Mouse (Mus musculus) spleen, adult 2 months (tissue): ENCODE results near the gene Prrt1. TPM values are rescaled to one million over a fixed set of nuclear protein-coding genes. Genes with fewer than 3 reads are reported as not detected.

Experiments
- DNase-seq, 2 experiments: peaks; one replicate each; pipeline versions ENCODE4 v3.0.0 to v3.0.0-alpha.2; 2012 to 2021; ENCODE audit warnings: low spot score in 2 of 2, low read depth in 1 of 2
- H3K27ac ChIP-seq: fragments of 200-500 bp; 2 replicates; pipeline ENCODE4 v1.5.1; 2012; ENCODE audit warnings: low read length, inconsistent platforms; ENCODE audit not compliant: insufficient read depth
- H3K27me3 ChIP-seq: fragments of 200-500 bp; 2 replicates; pipeline ENCODE4 v1.6.1; 2012; ENCODE audit warnings: mild to moderate bottlenecking, moderate library complexity, low read length, inconsistent platforms; ENCODE audit not compliant: control insufficient read depth, insufficient read depth
- H3K36me3 ChIP-seq: fragments of 200-500 bp; 2 replicates; pipeline ENCODE4 v1.6.1; 2012; ENCODE audit warnings: mild to moderate bottlenecking, low read length, inconsistent platforms; ENCODE audit not compliant: control insufficient read depth, insufficient read depth
- H3K4me1 ChIP-seq: fragments of 200-500 bp; 2 replicates; pipeline ENCODE4 v1.6.1; 2011; ENCODE audit warnings: inconsistent platforms; ENCODE audit not compliant: control insufficient read depth, insufficient read depth, insufficient read length
- H3K4me3 ChIP-seq: fragments of 200-500 bp; 2 replicates; pipeline ENCODE4 v1.5.1; 2011; ENCODE audit warnings: mild to moderate bottlenecking, inconsistent platforms; ENCODE audit not compliant: insufficient read depth, insufficient read length; ENCODE audit errors: extremely low read depth
- CTCF ChIP-seq: fragments of 200-500 bp; IDR thresholded peaks from 2 replicates; pipeline ENCODE4 v1.5.1; 2011; ENCODE audit warnings: mild to moderate bottlenecking, inconsistent platforms; ENCODE audit not compliant: insufficient read depth, insufficient read length, insufficient replicate concordance; ENCODE audit errors: extremely low read depth
- POLR2A ChIP-seq: fragments of 200-500 bp; IDR thresholded peaks from 2 replicates; pipeline ENCODE4 v1.6.1; 2011; ENCODE audit warnings: low read depth, low read length, inconsistent platforms
- WGBS: fragments of 180-500 bp; shearing (Covaris S2); methylation state at CpG from one replicate; pipeline ENCODE4 v1.1.7; 2018; 5-methylcytosine and 5-hydroxymethylcytosine counted together
- polyA plus RNA-seq: library from polyadenylated mRNA; depleted of rRNA; stranded (reverse); fragments of >200 nt; gene quantifications from 2 replicates; pipeline ENCODE4 v1.2.3, GENCODE M21; 2012

Prrt1 gene
- polyA plus RNA-seq, 1 experiment: 9.5 TPM

DNA sequence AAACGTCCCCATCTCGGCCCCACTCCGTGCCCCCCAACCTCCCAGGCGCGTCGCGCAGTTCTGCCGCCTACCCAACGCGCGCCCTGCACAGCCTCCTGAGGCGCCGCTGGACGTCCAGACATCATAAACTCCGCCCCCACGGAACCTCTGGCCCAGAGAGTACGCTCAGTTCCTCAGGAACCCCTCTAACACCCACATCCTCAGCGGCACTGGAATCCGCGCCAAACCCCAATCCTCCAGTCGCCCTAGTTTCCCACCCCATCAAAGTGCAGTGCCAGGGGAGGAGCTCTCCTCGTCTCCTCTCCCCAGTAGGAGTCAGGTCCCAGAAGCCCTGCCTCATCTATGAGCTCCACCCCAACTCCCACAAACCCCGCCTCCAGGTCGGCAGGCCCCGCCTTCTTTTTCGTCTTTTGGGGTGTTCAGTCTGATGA is 2.9 kb downstream of the Prrt1 start:
- Histone ChIP-seq H3K36me3 (no peaks in the 10 kb centered on the region), H3K27ac (peak overlapping the region; percentile 58), H3K27me3 (peaks cover 12% of the 10 kb centered on the region; the same call in 1 of the 2 replicates), H3K4me1 (peaks cover 17% of the 10 kb centered on the region), H3K4me3 (peak overlapping the region; percentile 34; the same call in 1 of the 2 replicates)
- peak in 1 of 2 experiments; percentile 48 for DNase-seq
- 4% methylated on average over 26 of the region's 26 CpGs for WGBS
- no peak for TF ChIP-seq CTCF
- TF ChIP-seq POLR2A: no peak; the same call in 1 of the 2 replicates

GRCm38 (mm10) chr17:34635671-34636070 is 6.3 kb downstream of the Prrt1 start:
- 71% methylated on average over 2 of the region's 2 CpGs for WGBS
- Histone ChIP-seq H3K4me3 (no peak overlapping the region), H3K27ac (no peak overlapping the region), H3K36me3 (no peaks in the 10 kb centered on the region), H3K27me3 (peaks cover 8% of the 10 kb centered on the region; the same call in 1 of the 2 replicates), H3K4me1 (peaks cover 8% of the 10 kb centered on the region)
- no peak for TF ChIP-seq POLR2A
- TF ChIP-seq CTCF: no peak
- no peak for DNase-seq

GRCm38 (mm10) chr17:34637459-34637858 is 8.1 kb downstream of the Prrt1 start:
- H3K27ac ChIP-seq: peak overlapping the region; percentile 39
- H3K4me3 ChIP-seq: peak overlapping the region; percentile 34; the same call in 1 of the 2 replicates
- WGBS: 66% methylated on average over 3 of the region's 3 CpGs
- no peak for DNase-seq
- 0 out of 2 replicates have a peak, but pooled peaks cover 2% of the 10 kb centered on the region for H3K27me3 ChIP-seq
- H3K36me3 ChIP-seq: no peaks in the 10 kb centered on the region
- TF ChIP-seq CTCF (no peak), POLR2A (no peak)
- H3K4me1 ChIP-seq: no peaks in the 10 kb centered on the region

- H3K4me3 ChIP-seq: no peak overlapping the region
- DNase-seq: no peak
- 72% methylated on average over 7 of the region's 7 CpGs for WGBS
- H3K36me3 ChIP-seq: no peaks in the 10 kb centered on the region
- TF ChIP-seq CTCF (no peak), POLR2A (no peak)
- H3K4me1 ChIP-seq: no peaks in the 10 kb centered on the region
- peak overlapping the region; percentile 29; the same call in 1 of the 2 replicates for H3K27ac ChIP-seq
- no peaks in the 10 kb centered on the region for H3K27me3 ChIP-seq
Measured at GRCm38 (mm10) chr17:34639461-34640255, 10.3 kb downstream of the Prrt1 start.

DNA sequence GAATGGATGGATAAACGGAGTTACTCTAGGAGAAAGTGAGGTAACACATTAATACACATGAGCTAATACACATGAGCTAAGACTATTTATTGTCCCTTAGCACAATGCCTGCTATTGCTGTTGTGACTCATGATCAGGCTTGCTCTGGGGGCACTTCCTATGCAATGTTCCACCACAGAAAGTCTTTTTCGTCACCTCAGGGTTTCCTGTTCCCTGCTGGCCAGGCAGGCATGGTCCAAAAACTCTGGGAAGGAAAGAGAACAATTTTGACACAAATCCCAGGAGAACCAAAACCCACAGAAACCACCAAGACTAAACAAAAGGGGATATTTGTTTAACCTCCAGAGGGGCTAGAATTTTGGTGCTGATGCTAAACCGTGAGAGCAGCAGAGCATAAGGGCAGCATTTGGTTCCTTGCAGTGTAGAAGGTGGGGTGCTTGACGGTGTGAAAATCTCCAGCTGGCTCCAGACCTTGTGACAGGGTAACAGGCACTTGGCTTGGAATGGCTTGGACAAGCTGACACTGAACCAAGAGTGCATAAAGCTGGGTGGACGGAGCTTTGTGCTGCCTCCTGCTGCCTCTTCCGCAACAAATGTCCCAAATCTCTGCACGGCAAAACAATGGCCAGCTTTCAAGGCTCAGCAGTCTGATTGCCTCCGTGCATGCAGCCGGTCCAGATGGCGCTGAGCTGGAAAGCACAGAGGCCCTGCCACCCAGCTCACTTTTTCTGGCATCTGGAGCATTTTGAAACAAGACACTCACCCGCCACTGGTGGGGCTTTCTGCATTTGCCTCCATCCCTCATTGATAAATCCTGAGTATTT is 11.7 kb downstream of the Prrt1 start:
- Histone ChIP-seq H3K4me1 (no peaks in the 10 kb centered on the region), H3K27me3 (no peaks in the 10 kb centered on the region), H3K36me3 (no peaks in the 10 kb centered on the region), H3K4me3 (no peak overlapping the region), H3K27ac (no peak overlapping the region)
- 58% methylated on average over 11 of the region's 11 CpGs for WGBS
- DNase-seq: no peak
- TF ChIP-seq POLR2A: no peak
- no peak for TF ChIP-seq CTCF

DNA sequence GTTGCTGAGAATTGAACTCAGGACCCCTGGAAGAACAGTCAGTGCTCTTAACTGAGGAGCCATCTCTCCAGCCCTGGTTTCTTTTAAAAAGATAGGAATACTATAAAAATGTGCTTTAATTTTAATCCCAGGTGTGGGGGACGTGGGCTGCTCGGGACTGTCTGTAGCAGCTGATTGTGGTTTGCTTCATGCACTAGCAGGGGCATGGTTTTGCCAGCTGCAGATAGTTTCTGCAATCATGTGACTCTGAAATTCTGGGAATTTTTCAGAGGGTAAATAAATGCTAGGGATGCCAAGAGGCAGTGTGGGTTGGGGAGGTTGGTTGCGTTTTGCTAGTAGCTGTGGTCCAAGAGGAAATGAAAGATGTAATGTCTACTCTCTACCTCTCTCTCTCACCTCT is 12.6 kb downstream of the Prrt1 start:
- Histone ChIP-seq H3K27me3 (no peaks in the 10 kb centered on the region), H3K36me3 (no peaks in the 10 kb centered on the region), H3K4me1 (no peaks in the 10 kb centered on the region), H3K27ac (no peak overlapping the region), H3K4me3 (no peak overlapping the region)
- WGBS: 43% methylated on average over 3 of the region's 3 CpGs
- no peak for DNase-seq
- TF ChIP-seq CTCF (no peak), POLR2A (no peak)

DNA sequence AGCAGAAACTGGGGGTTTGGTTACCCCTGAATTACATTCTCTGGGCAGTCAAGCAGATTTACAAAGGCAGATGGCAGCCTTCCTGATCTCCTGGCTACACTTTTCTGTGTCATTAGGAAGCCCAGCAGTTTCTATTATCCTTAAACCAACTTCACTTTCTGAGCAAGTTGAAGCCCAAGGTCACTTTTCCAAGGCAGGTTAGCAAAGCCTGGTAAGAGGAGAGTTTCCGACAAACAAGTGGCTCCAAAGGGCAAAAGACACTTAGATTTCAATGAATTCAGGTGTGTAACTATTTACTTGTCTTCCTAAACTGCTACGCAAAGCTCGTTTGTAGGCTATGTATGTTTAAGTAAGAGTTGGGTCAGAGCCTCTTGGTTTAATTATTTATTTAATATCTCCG is 14.0 kb downstream of the Prrt1 start:
- DNase-seq: no peak
- 96% methylated on average over 4 of the region's 4 CpGs for WGBS
- Histone ChIP-seq H3K4me1 (peaks cover 5% of the 10 kb centered on the region; the same call in 1 of the 2 replicates), H3K4me3 (no peak overlapping the region), H3K27ac (no peak overlapping the region), H3K27me3 (no peaks in the 10 kb centered on the region), H3K36me3 (no peaks in the 10 kb centered on the region)
- TF ChIP-seq CTCF (no peak), POLR2A (no peak)
